Mouse (Mus musculus) central nervous system, embryonic 11.5 days (tissue): ENCODE results near the gene Vmn1r104. TPM values are rescaled to one million over a fixed set of nuclear protein-coding genes. Genes with fewer than 3 reads are reported as not detected.

Experiments used
- polyA plus RNA-seq: library from polyadenylated mRNA; depleted of rRNA; stranded (reverse); fragments of >200 nt; gene quantifications from 2 replicates; pipeline ENCODE4 v1.2.3, GENCODE M21; 2012; rRNA removed

The Vmn1r104 gene
- polyA plus RNA-seq: not detected in 2 replicates

GRCm38 (mm10) chr7:20533537-20533936, at the start of gene Vmn1r104:
Vmn1r104 (plus strand) TSS chr7:20533837.

GRCm38 (mm10) chr7:20510434-20510833, 23.2 kb upstream of the Vmn1r104 start, which contains the start of gene Vmn1r103:
Vmn1r103 (minus strand) TSS chr7:20510534.

DNA sequence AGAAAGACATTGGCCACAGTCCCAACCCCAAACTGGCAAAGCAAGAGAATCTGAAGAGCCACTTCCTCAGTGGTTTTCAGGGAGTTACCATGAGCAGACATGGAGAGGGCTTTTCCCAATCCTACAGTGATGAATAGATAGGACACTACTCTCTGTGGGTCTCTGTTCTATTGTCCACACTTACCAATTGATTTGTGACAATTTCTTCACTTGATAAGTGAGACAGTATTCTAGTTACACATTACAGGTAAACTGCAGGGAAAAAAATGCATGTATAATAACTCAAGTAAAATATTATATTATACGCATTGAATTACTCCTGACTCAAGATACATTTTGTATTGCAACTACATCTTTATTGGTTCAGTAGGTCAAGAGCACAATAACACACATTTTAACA, 12.0 kb downstream of the Vmn1r104 start, which contains the start of gene Gm5726:
Gene Gm5726 (minus strand): TSS at position 101 of the 400 bp plus-strand sequence.

DNA sequence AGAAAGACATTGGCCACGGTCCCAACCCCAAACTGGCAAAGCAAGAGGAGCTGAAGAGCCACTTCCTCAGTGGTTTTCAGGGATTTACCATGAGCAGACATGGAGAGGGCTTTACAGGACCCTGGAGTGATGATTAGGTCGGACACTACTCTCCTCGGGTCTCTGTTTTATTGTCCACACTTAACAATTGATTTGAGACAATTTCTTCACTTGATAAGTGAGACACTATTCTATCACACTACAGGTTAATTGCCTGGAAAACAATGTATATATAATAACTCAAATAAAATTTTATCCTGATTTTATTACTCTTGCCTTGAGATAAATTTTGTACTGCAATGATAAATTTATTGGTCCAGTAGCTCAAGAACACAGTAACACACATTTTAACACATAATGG, 42.5 kb downstream of the Vmn1r104 start, which contains the start of gene Gm4141:
Gene Gm4141 (minus strand): TSS at position 101 of the 400 bp plus-strand sequence.

Other genes with a start within 250 kb of the Vmn1r104 start
- gene Gm4133, start 199.8 kb upstream of the Vmn1r104 start, polyA plus RNA-seq: not detected in 2 replicates
- not detected in 2 replicates for gene Gm5728, start 158.4 kb upstream of the Vmn1r104 start, polyA plus RNA-seq
- not detected in 2 replicates for gene Vmn1r100, start 115.9 kb upstream of the Vmn1r104 start, polyA plus RNA-seq
- gene Vmn1r101, start 91.2 kb upstream of the Vmn1r104 start, polyA plus RNA-seq: not detected in 2 replicates
- gene Gm10670, start 58.9 kb upstream of the Vmn1r104 start, polyA plus RNA-seq: not detected in 2 replicates
- gene Vmn1r103, start 23.3 kb upstream of the Vmn1r104 start, polyA plus RNA-seq: not detected in 2 replicates
- gene Gm5726, start 11.9 kb downstream of the Vmn1r104 start, polyA plus RNA-seq: not detected in 2 replicates
- not detected in 2 replicates for gene Gm4141, start 42.4 kb downstream of the Vmn1r104 start, polyA plus RNA-seq
- gene Gm4513, start 65.2 kb downstream of the Vmn1r104 start, polyA plus RNA-seq: not detected in 2 replicates
- gene Vmn1r107, start 135.1 kb downstream of the Vmn1r104 start, polyA plus RNA-seq: not detected in 2 replicates
- not detected in 2 replicates for gene Vmn1r111, start 169.4 kb downstream of the Vmn1r104 start, polyA plus RNA-seq
- gene Gm10668, start 196.8 kb downstream of the Vmn1r104 start, polyA plus RNA-seq: not detected in 2 replicates
- not detected in 2 replicates for gene Vmn1r112, start 237.3 kb downstream of the Vmn1r104 start, polyA plus RNA-seq